Mouse (Mus musculus) liver, embryonic 14.5 days (tissue): Measurements from ENCODE around the gene Ifngr1. TPM values are rescaled to one million over a fixed set of nuclear protein-coding genes. Genes with fewer than 3 reads are reported as not detected.

ENCODE experiments used
- ATAC-seq: fragments of 200-750 bp; cut with Nextera tagmentation; 2 replicates; pipeline ENCODE4 v1.8.0; 2017; ENCODE audit warnings: moderate number of reproducible peaks, mild to moderate bottlenecking, moderate library complexity; ENCODE audit not compliant: insufficient read depth
- DNase-seq, 3 experiments: peaks; one replicate each; pipeline ENCODE4 v3.0.0-alpha.2; 2012 to 2013; ENCODE audit warnings: low read depth in 3 of 3, low spot score in 3 of 3
- H3K27ac ChIP-seq: fragments of 300-500 bp; sonication (generic); 2 replicates; pipeline ENCODE4 v1.5.1; 2014; ENCODE audit warnings: moderate library complexity, mild to moderate bottlenecking, control low read depth, inconsistent platforms
- H3K27me3 ChIP-seq: fragments of 300-500 bp; sonication (generic); 2 replicates; pipeline ENCODE4 v1.6.1; 2014; ENCODE audit warnings: mild to moderate bottlenecking, low read length, moderate library complexity; ENCODE audit not compliant: control insufficient read depth, insufficient read depth
- H3K36me3 ChIP-seq: fragments of 300-500 bp; sonication (generic); replicated peaks from 2 replicates; pipeline ENCODE4 v1.6.1; 2014; ENCODE audit warnings: low read depth; ENCODE audit not compliant: control insufficient read depth, insufficient read depth
- H3K4me1 ChIP-seq, 2 experiments: fragments of 200-500 bp in 1 of 2; fragments of 300-500 bp in 1 of 2; sonication (generic) in 1 of 2; replicated peaks; 2 replicates each; pipeline ENCODE4 v1.6.1; 2012 to 2014; ENCODE audit warnings: antibody characterized with exemption in 1 of 2, inconsistent platforms in 1 of 2, low read length in 1 of 2; ENCODE audit not compliant: control insufficient read depth in 2 of 2, insufficient read depth in 2 of 2
- H3K4me2 ChIP-seq: fragments of 300-500 bp; sonication (generic); 2 replicates; pipeline ENCODE4 v1.6.1; 2014; ENCODE audit warnings: low read depth, mild to moderate bottlenecking, control low read depth, moderate library complexity
- H3K4me3 ChIP-seq, 2 experiments: fragments of 200-500 bp in 1 of 2; fragments of 300-500 bp in 1 of 2; sonication (generic) in 1 of 2; 2 replicates each; pipeline ENCODE4 v1.5.1; 2012 to 2014; ENCODE audit warnings: low read depth in 2 of 2, low read length in 2 of 2, mild to moderate bottlenecking in 2 of 2, control low read depth in 1 of 2, inconsistent platforms in 1 of 2, moderate library complexity in 1 of 2; ENCODE audit not compliant: insufficient read depth in 1 of 2
- H3K9ac ChIP-seq: fragments of 300-500 bp; sonication (generic); replicated peaks from 2 replicates; pipeline ENCODE4 v1.6.1; 2014; ENCODE audit warnings: mild to moderate bottlenecking, control low read depth, moderate library complexity
- H3K9me3 ChIP-seq: fragments of 300-500 bp; sonication (generic); 2 replicates; pipeline ENCODE4 v1.6.1; 2016; ENCODE audit warnings: low read length, mixed read lengths; ENCODE audit not compliant: control insufficient read depth
- CTCF ChIP-seq: IDR thresholded peaks from 2 replicates; pipeline ENCODE4 v1.5.1; 2016; ENCODE audit warnings: antibody characterized with exemption, low read depth, control low read depth
- EP300 ChIP-seq: IDR thresholded peaks from 2 replicates; pipeline ENCODE4 v1.6.1; 2016; ENCODE audit warnings: antibody characterized with exemption, low read depth
- WGBS: fragments of 180-500 bp; shearing (Covaris S2); extraction: QIAGEN DNeasy Blood & Tissue Kit; methylation state at CpG from one replicate; pipeline ENCODE4 v1.1.7; 2014; ENCODE audit not compliant: insufficient replicate concordance; 5-methylcytosine and 5-hydroxymethylcytosine counted together
- polyA plus RNA-seq, 2 experiments: library from polyadenylated mRNA; depleted of rRNA in 1 of 2; stranded (reverse) in 1 of 2; unstranded in 1 of 2; fragments of >200 nt; fragmentation: Nextera tagmentation in 1 of 2; extraction: Ambion mirVana in 1 of 2; gene quantifications; 2 replicates each; pipeline versions ENCODE4 v1.2.1 to v1.2.3; 2012 to 2014

Ifngr1 gene
- polyA plus RNA-seq (2012; rRNA removed) (12.6 and 17.1 TPM in 2 replicates), polyA plus RNA-seq (2014; fragmentation: Nextera tagmentation; extraction: Ambion mirVana) (36.4 and 39.5 TPM in 2 replicates)

DNA sequence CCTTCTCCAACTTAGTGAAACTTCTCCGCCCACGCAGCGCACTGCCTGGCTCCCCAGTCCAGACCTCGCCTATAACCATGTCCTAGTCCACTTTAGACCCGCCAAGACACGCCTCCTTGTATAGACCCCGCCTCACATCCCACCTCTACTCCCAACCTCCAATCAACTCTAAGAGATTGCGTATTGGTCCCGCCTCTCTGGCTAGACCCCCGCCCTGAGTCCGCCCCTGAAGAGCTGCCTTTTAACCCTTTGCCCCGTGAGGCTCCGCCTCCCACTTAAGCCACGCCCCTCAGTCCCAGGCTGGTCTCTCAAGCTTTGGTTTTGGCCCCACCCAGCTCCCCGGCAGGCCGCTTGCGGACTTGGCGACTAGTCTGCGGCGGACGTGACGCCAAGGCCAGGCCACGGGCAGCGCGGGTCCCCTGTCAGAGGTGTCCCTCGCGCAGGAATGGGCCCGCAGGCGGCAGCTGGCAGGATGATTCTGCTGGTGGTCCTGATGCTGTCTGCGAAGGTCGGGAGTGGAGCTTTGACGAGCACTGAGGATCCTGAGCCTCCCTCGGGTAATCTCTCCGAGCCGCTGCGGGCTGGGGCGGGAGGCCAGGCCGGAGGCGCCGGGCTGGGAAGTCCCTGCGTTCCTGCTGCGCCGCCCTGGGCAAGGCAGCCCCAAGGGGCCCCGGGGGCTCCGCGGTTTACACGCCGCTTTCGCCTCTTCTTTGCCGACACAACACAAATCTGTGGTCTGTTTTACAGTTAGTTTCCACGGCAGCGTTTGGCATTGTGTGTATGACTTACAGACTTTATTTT is at the start of gene Ifngr1:
TSS of gene Ifngr1 (plus strand) at position 309 of the 801 bp plus-strand sequence.
- no peaks in the 10 kb centered on the region; the same call in 1 of the 2 replicates for H3K36me3 ChIP-seq
- ATAC-seq (peak; percentile 95), DNase-seq (peak; percentile 94 to 97 (median 95))
- H3K4me3 ChIP-seq, result peak within 1 kb of the TSS; percentile 67 to 81
- WGBS, result 0% methylated on average over 52 of the region's 52 CpGs
- no peaks in the 10 kb centered on the region for H3K27me3 ChIP-seq
- TF ChIP-seq EP300, result no peak
- TF ChIP-seq CTCF, result no peak
- H3K9me3 ChIP-seq, result no peaks in the 10 kb centered on the region
- H3K4me1 ChIP-seq, result peaks cover 5 to 45% of the 10 kb centered on the region in 2 experiments; a peak in 3 of 4 replicates
- peak within 1 kb of the TSS; percentile 8 for H3K27ac ChIP-seq
- H3K9ac ChIP-seq, result peak within 1 kb of the TSS; percentile 70
- peak within 1 kb of the TSS; percentile 81 for H3K4me2 ChIP-seq

DNA sequence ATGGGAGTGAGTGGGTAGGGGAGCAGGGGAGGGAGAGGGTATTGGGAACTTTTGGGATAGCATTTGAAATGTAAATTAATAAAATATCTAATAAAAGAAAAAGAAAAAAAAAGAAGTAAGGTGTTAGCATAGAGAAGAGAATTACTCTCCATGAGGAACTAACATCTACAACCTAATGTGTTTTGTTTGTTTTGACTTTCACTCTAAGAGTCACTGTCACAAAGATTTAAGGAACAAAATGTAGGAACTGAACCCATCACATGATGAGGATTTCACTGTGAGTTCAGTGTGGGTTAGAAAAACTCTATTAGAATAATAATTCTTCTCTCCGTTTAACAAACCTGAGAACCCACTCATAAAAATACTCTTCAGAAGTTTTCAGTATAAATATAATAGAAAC is 44.9 kb upstream of the Ifngr1 start:
- TF ChIP-seq CTCF, result no peak
- TF ChIP-seq EP300, result no peak
- Histone ChIP-seq H3K4me1 (0 out of 4 replicates have a peak, but pooled peaks cover 0 to 2% of the 10 kb centered on the region in 2 experiments), H3K9me3 (no peaks in the 10 kb centered on the region), H3K4me3 (no peak overlapping the region), H3K36me3 (no peaks in the 10 kb centered on the region), H3K27ac (no peak overlapping the region), H3K4me2 (no peak overlapping the region), H3K9ac (no peak overlapping the region), H3K27me3 (no peaks in the 10 kb centered on the region)
- WGBS, result 81% methylated on average over 1 of the region's 1 CpGs
- ATAC-seq, result no peak
- DNase-seq, result no peak

DNA sequence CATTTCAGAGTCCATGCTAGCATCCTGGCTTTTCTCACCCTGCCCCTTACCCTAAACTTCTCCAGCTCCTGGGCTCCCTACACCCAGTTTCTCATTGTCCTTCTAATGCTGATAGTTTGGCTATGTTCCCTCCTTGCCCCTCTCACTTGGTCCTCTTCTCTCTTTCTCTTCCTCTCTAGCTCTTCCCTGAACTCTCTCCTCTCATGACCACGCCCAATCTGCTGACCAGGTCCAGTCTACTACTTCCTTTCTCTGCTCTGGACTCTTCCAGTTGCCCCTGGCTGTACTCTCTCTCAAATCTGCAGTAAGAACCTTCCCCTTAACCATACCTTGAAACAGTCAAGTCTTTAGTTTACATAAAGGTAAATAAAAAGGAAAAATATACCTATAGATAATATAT is 43.7 kb upstream of the Ifngr1 start:
- H3K4me3 ChIP-seq, result no peak overlapping the region
- H3K36me3 ChIP-seq, result no peaks in the 10 kb centered on the region
- WGBS, result 47% methylated on average over 1 of the region's 1 CpGs
- no peak overlapping the region for H3K27ac ChIP-seq
- no peak for DNase-seq
- ATAC-seq, result no peak
- H3K27me3 ChIP-seq, result no peaks in the 10 kb centered on the region
- no peak overlapping the region for H3K4me2 ChIP-seq
- TF ChIP-seq EP300 (no peak), CTCF (no peak)
- H3K9ac ChIP-seq, result no peak overlapping the region
- H3K9me3 ChIP-seq, result no peaks in the 10 kb centered on the region
- H3K4me1 ChIP-seq, result peaks cover 0 to 2% of the 10 kb centered on the region in 2 experiments; a peak in 1 of 4 replicates

DNA sequence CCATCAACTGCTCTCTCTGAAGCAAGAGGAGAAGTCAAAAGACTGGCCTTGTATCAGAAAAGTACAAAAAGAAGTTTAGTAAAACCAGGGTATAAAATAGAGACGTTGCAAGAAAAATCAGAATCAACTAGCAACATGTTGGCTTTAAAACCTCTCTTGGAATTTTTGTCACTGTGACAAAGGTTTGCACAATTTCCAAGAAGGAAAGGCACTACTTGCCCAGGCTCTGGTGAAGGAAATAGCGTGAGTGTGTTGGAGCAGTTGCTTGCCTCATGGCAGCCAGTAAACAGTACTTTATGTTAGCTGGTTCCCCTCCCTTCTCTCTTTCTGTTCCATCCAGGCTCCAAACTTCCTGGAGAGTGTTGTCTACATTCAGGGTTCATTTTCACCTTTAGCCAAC is 43.3 kb upstream of the Ifngr1 start:
- no peaks in the 10 kb centered on the region for H3K9me3 ChIP-seq
- ATAC-seq (no peak), DNase-seq (no peak)
- WGBS, result 60% methylated on average over 2 of the region's 2 CpGs
- peaks cover 0 to 4% of the 10 kb centered on the region in 2 experiments; a peak in 1 of 4 replicates for H3K4me1 ChIP-seq
- H3K27me3 ChIP-seq, result no peaks in the 10 kb centered on the region
- TF ChIP-seq EP300 (no peak), CTCF (no peak)
- H3K36me3 ChIP-seq, result no peaks in the 10 kb centered on the region
- no peak overlapping the region for H3K27ac ChIP-seq
- H3K4me3 ChIP-seq, result no peak overlapping the region
- no peak overlapping the region for H3K4me2 ChIP-seq
- no peak overlapping the region for H3K9ac ChIP-seq

DNA sequence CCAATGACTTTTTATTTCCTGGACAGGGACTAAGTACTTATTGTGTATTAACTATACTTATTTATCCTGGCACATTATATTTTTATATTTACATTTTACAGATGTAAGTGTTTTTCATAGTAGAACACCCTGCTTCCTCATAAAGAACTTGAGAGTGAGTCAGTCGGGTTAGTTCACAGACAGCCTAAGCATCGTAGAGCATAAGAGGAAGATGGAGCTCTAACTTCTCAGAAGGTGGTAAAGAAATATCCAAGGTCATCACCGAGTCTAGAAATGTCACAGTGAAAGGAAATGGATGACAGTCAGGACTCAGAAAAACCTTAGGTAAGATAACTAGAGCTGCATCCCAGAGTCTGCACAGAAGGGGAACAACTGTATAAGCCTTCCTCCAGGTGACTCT is 40.2 kb upstream of the Ifngr1 start:
- no peak for TF ChIP-seq EP300
- TF ChIP-seq CTCF, result no peak
- no peaks in the 10 kb centered on the region for H3K27me3 ChIP-seq
- no peak overlapping the region for H3K4me3 ChIP-seq
- peaks cover 0 to 4% of the 10 kb centered on the region in 2 experiments; a peak in 1 of 4 replicates for H3K4me1 ChIP-seq
- DNase-seq, result no peak
- no peak overlapping the region for H3K9ac ChIP-seq
- no peak overlapping the region for H3K4me2 ChIP-seq
- WGBS, result 51% methylated on average over 3 of the region's 3 CpGs
- no peak for ATAC-seq
- H3K27ac ChIP-seq, result no peak overlapping the region
- no peaks in the 10 kb centered on the region for H3K9me3 ChIP-seq
- no peaks in the 10 kb centered on the region for H3K36me3 ChIP-seq
